Mouse (Mus musculus) urinary bladder, postnatal 25 days (tissue): ENCODE data around the gene Nipal4.
A peak's percentile ranks its signal among the peaks of the same experiment; 100 is the strongest.

Experiments
- DNase-seq: peaks from one replicate; pipeline ENCODE4 v3.0.0; 2022; ENCODE audit warnings: low spot score

The Nipal4 gene

DNA sequence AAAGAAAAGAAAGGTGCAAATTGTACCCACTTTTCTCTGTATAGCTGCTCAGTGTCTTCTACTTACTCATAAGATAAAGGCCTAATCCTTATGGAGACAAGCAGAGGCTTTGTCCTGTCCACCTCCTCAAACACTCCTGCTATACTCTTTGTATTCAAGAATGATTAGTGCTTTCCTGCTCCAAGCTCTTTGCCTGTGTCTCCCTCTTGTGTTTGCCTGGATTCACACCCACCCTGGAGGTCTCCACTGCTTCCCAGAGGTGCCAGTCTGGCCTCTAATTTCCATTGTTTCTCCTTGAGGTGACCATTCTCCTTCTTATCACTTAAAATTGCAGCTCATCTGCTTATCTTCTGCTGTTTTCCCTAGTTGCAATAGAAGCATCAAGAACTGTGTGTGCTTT is 8.8 kb downstream of the Nipal4 start:
- DNase-seq, result no peak

DNA sequence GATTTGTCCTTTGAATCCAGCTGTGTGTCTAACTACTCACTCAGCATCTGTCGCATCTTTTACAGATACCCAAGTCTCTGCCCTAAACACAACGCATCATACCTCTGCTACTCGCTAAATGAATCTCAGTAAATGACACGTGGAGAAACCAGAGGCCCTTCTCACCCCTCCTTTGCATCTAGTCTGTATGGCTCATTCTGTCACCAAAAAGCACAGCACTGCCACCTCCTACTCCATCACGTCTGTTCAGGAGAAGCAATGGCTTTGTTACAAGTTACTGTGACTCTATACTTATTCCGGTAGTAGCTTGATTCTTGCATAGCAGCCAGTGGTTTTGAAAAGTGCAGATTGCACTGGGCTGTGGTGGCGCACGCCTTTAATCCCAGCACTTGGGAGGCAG is 9.4 kb downstream of the Nipal4 start:
- DNase-seq, result no peak

DNA sequence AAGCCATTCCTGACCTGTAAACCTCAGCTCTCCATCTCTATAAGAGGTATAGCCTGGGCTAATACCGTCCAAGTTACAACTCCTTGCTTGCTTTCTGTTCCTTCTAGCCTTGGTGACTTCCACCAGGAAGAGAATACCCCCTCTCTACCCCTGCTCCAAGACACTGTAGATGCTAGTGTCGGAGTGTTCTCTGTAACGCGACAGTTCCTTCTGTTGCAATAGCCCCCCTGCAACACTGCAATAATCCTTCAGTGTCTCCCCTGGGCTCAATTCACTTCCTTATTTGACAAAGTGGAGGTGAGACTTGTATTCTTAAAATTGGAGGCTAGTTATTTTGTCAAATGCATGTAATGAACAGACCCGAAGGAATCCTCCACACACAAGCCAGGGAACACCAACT is 19.7 kb downstream of the Nipal4 start:
- no peak for DNase-seq

DNA sequence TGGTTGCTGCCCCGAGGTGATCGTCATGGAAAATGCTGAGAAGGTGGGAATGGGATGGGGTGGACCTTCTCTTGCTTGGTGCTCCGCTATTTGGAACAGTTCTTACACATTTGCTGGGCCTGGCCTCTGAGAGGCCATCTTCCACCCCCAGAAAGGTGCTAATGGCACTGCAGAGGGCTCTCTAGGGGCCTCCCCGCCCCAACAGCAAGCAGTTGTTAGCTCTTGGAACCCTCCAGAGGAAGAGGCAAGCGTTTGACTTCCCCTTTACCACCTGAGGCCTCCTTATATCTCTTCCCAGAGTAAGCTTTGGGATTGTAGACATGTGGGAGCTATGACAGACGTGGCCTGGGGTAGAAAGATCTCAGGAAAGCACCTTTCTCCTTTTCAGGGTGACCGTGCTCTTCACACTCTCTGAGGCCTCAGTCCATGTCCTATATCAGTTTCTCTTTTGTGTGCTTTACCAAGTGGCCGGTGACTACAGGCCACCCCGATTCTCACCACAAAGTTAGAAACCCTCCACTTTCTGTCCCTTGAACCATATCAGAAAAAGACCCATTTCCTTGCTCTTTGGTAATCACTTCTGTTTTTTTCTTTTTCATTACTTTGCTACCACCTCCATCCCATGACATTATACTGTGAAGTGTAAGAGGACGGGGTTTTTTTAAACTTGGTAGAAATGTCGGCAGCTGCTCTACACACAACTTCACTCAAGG is 21.0 kb downstream of the Nipal4 start:
- DNase-seq, result no peak

DNA sequence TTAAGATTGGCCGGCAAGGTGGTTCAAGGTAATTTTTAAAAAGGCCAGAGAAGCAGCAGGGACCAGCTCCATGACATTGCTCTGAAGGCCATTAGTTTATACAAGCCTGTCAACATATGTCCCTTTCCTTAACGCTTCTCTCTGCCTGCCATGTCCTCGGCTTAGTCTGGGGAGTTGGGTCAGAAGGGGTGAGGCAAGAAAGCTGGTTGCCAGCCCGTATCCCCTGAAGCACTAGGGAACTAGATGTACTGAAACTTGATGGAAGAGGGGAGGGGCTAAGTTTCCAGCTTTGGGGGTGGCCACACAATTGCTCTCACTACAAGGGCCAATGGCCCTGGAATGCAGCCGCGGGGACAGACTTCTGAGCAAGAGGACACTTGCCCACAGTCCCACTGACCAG is 23.0 kb downstream of the Nipal4 start:
- no peak for DNase-seq

DNA sequence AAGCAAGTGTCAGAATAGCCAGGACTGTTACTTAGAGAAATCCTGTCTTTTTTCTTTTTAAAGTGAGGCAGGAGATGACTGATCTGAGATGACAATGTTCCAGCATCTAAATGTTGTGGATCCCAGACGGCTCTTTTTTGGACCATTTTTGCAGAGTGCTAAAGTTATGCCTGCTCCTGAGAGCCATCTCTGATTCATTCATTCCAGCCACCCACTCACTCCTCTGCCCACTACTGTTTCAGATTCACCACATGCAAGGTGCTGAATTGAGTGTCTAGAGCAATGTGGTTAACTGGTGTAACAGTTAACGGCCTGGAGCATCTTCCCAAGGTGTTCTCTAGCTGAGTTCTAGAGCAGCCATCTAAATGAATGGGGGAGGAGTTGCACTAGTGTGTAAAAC is 31.4 kb downstream of the Nipal4 start:
- DNase-seq, result no peak

DNA sequence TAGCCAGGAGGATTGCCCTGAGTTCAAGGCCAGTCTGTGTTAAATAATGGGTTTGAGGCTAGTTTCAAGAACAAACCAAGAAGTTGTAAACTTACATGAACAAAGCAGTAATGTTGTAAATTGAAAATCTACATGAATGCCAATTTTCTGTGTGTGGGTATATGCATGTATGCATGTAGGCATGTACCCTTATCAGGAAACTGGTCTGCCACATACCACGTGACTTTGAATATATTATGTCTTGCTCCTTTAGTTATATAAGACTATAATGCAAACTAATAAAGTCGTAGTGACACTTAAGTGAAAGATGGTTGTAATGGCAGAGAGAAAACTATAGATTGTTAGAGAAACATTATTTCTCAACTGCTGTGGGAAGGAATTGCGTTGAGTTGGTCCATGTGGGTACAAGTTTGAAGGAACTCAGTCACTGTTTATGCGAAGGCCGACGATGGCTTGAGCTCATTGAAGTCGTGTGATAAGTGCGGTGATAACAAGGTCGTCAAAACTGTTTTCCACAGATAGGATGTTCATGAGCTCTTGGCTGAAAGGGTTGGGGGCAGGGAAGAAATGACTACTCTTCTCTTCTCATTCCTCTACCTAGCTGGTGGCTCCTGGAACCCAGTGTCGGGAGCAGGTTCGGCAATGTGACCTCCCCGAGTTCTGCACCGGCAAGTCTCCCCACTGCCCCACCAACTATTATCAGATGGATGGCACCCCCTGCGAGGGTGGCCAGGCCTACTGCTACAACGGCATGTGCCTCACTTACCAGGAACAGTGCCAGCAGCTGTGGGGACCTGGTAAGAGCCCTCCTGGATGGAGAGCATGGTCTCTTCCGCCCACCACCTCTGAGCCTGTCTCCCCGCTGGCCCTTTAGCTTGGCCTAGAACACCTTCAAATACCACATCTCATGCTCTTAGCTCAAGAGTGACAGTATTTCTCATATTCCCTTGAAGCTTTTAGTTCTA is 35.0 kb downstream of the Nipal4 start:
- DNase-seq, result no peak

DNA sequence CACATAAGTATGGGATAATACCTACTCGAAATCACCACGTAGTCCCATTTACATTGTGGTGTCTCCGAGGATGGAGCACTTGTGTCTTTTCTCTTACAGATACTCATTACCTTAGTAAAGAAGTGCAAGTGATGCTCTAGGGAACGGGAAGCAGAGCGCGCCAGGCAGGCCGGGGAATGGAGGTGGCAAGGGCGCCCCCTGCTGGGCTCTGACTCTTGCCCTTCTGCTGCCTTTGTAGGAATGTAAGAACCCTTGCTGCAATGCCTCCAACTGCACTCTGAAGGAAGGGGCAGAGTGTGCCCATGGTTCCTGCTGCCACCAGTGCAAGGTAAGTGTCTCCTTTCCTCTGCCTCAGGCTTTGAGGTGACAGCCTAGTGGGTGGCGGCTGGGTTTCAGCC is 37.8 kb downstream of the Nipal4 start:
- DNase-seq, result peak; percentile 68

DNA sequence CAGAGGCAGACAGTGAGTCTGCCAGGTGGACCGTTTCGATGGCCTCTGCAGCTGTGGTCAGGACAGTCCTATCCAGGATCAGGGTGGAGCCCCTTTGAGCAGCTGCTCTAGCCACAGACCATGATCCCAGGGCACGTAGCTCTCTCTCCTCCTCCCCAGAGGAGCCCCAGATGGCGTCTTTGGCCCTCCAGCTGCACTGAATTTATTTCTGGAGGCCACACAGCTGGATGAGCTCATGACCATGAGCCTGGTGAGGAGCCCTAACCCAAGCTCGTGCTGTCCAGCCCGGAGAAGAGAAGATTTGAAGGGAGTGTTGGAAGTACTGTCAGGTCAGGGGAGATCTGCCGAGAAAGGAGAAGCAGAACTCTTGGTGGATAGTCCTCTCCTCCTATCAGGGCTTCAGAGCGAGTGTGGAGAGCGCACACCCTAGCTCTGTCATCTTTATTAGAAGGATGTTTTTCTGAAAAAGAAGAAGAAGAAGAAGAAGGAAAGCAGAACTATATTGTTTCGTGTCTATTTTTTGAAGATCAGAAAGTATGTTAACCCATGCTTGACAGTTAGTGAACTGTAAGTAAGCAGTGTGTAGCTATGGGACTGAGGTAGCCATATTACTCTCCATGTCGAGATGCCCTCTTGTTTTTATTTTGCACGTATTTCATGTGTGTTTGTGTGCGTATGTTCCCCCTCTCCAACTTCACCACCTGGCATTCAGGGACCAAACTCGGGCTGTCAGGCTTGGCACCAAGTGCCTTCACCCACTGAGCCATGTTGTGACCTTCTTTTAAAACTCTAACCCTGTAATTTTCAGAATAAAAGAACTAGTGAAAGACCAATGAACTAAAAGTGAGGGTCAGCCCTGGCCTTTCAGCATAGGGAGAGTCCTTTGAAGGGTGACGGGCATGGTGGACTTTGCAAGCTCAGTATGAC is 38.4 kb downstream of the Nipal4 start:
- peak; percentile 30 for DNase-seq

DNA sequence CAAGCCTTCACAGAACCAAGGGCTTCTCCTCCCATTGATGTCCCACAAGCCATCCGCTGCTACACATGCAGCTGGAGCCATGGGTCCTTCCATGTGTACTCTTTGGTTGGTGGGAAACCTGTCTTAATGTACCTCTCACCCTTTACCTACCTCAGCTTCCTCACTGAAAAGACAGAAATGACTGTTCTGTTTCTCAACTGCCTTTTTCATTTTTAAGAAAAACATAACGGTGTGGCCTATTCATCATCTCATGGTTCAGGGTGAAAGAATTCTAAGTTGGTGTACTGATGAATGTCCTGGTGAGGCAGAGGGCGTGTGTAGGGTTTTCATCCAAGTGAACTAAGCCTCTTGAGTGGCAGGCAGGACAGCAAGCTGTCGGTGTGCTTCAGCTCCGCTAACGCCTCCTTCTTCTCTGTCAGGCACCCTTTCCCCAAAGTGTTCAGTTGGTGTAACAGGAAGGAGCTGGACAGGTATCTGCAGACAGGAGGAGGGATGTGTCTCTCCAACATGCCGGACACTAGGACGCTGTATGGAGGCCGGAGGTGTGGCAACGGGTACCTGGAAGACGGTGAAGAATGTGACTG is 39.4 kb downstream of the Nipal4 start:
- DNase-seq, result no peak

DNA sequence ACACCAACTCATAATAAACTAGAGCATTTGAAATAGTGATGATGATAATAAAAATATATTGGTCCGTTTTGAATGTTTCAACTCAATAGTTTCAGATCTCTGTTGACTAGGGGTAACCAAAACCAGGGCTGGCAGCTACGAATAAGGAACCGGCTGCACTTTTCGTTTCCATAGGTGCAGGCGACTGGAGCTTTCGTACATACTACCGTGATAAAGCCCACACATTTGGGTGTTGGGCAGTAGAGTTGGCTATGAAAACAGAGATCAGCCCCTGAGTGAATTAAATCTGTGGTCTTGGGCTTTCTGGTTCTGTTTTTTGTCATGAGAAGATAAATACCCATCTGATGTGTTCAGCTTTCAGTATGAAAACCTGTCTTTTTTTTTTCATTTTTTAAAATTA is 40.0 kb downstream of the Nipal4 start:
- DNase-seq, result no peak

DNA sequence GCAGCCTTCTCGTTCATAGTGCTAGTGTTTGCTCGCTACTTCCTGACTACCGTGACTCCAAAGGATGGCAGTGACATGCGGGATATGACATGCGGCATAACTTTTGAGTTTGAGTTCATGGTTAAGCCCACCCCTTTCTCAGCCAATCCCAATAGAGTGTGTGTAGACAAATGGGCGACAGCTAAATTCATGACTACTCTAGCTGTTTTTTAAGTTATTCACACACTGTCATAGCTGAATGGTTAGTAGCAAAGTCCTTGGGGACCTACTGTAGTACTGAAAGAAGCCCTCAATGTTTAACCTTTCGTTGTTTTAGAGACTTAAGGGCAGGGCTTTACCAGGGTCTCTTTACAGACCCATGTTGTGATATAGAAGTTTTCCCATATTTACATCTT is 40.5 kb downstream of the Nipal4 start:
- no peak for DNase-seq

DNA sequence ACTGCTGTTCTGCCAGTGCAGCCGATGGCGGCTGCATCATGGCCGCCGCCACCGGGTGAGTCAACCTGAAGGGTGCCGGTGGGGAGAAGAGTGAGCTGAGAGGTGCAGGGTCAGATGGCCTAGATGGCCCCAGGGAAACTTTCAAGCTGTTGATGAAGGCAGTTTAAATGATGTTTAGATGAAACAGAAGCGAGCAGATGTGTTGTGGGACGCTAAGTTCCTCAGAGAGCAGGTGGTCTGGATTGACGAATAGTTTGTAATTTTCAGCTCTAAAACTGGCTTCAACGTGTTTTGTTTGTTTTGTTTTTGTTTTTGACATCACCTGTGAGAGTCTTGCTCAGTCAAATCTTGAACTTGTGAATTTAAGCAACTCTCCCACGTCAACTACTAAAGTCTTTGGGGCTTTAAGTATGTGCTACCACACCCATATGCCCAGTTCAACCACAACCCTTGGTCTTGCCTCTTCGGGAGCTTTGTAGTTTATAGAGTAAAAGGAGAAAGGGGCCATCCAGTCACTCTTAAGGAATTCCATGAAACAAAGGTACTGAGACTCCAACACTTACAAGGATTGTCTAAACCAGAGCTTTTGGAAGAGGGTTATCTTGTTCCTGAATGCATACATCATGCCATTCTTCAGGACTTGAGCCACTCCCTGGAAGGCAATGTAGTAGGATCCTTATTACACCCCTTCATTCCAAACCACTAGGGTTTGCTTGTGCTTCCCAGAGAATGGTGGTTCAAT is 41.0 kb downstream of the Nipal4 start:
- no peak for DNase-seq

DNA sequence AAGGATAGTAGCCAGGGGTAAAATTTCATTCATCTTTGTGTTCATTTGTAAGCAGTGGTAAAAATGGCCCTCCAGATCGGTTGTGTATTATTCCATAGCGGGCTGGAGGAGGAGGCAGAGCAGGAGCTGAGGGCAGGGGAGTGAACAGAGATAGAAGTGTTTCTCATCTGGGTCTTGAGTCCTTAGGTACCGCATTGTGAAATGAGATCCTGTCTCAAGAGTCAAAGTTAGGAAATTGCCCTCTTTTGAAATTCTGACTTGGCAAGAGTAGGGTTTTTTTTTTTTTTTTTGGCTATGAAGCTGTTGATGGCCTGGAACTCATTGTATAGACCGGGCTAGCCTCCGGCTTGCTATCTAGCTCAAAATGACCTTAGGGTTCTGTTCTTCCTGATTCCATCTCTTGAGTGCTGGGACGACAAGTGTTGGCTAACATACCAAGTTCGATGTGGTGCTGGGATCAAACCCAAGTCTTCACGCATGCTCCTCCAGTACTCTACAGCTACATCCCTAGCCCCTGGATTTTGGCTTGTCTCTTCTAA is 42.9 kb downstream of the Nipal4 start:
- no peak for DNase-seq

DNA sequence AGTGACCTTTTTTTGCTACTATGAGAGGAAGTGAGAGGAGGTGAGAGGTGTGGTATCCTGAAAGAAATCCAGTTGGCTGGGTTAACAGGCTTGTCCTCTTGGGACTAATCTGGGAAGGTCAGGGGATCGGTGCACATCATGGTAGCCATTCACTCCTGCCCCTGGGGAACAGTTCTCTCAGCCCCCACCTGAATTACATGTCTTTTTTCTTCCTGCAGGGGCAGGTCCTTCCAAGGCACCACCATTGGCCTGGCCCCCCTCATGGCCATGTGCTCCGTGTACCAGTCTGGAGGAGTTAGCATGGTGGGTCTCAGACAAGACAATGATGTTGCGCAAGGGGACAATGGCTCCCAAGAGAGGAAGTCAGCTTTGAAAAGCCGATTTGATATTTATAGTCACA is 43.4 kb downstream of the Nipal4 start:
- DNase-seq, result no peak

DNA sequence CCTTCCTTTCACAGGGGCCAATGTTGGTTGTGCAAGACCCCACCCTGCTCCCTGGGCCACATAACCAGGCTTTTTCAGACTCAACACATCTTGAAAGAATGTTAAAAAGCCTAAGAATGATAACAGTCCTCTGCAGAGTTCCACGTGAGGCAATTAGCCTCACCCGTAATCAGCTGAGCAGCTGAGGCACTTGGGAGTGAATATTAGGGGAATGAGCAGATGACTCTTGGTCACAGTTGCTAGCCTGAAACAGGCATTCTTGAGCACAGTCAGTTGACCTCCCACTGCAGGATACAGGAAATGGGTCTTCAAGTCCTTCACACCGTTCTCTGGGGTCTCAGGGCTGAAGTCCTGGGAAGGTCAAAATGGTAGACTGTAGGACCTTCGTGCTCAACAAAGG is 44.6 kb downstream of the Nipal4 start:
- no peak for DNase-seq

DNA sequence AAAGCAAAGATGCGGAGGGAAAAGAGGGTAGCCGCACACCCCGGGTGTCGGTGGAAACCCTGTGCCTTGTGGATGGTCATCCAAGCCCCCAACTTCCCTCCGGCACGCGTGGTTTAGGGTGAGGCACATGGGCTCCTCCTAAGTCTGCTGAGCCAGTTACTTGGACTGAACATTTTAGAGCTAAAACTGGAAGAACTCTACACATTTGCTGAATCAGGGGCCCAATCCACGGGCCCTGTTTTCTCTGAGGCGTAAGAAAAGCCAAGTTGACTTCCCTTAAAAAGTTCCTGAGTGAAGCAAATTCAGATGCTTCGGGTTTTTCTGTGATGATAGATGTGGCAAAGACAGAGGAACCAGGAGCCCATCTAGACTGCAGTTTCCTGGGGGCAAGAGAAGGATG is 46.2 kb downstream of the Nipal4 start:
- DNase-seq, result no peak

DNA sequence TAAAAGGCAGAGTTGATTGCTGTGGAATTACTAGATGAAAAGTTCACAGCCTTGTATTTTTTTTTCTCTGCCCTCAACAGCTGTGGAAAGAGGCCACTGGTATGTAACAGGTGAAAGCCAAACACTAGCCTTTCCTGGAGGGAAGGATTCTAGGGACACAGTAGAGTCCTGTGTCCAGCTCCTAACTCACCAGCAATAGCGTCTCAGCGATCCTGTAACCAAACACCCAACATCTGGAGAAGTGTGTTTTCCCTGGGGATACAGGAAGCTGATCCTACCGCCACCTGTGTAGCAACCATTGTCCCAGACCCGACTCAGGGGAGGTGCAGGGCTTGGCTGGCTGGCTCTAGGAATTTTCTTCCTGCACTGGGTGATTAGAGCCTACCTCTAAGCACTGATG is 46.7 kb downstream of the Nipal4 start:
- no peak for DNase-seq

DNA sequence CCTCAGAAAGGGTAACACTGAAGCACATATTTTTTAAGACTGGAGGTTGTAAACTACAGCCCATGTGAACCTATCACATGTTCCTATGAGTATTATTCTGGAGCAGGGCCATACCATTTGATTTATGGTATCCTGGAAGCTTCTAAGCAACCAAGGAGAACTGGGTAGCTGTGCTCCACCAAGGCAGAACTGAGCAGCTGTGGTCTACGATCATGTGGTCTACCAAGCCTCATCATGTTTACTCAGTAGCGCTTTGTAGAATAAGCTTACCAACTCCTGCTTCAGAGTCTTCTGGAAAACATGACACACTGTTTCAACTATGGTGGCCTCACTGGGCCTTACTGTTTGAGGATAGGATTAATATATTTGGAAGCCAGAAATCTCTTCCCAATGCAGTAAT is 49.8 kb downstream of the Nipal4 start:
- DNase-seq, result no peak

DNA sequence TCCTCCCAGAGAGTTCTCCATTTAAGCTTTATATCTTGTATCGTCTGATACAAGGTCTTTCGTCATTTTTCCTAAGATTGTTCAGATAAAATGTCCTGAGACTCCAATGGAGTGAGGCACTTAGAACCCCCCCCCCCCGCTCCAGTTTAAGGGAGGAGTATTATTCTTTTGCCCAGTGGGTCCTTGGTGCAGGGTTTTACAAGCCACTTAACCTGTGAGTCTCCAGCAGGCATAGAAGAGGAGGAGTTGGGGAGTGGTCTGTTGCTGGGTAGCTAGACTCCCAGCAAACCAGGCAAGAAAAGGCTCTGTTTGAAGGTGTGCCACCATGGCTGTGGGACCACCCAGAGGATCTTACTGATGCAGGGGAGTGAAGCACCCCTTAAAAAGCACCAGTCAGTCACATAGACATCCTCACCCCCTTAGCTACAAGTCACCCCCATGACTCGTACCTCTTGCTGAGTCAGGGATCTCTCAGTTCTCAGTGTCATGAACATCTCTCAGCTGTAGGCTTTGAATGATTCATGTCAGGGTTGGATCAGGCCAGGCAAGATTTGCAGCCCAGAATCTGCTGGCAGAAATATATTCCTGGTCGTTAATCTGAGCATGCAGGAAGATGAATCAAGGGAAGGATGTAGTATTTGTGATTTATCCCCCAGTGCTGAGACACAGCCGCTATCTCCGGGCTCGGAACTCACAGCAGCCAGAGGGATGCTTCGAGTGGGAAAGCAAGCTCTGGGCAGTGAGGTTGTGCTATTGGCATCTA is 50.7 kb downstream of the Nipal4 start:
- DNase-seq, result no peak
